Comparison of ENCODE assay signal across 18 mouse cellular contexts in the genomic region with DNA sequence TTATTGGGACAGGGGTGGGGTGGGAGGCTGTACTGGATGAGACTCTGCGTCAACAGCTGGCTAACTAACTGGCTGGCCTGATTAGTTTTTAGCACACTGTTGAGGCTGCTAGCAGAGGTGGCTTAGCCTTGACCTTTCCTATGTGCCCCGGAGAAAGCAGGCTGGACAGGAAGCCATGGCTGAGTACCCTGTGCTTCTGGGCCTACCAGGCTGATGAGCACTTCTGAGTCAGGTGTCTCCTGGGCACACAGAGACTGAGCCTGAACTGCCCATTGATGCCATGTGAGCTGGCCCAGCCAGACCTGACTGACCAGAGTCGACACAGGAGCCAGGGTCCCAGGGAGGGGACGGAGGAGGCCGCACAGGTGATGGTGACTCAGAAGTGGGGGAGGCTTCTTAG.
DNase-seq lines count a peak whose midpoint lies in the region; ATAC-seq lines count a peak whose summit lies in the region.
"Had no signal": no experiment of that assay in that cellular context is flagged by ENCODE, and none has a peak within 500 bp of the region (broad histone marks: within the 10 kb centered on the region; RNA-seq: fewer than 3 reads in every experiment).

No protein-coding gene starts in this region.

- peak; percentile 21; the same call in 1 of the 2 replicates for ATAC-seq in hindbrain, embryonic 13.5 days (ENCODE audit: low FRiP score)
- no peak for ATAC-seq in hindbrain, embryonic 16.5 days
- 0 out of 2 replicates have a peak, but pooled peaks have one; percentile 6 for ATAC-seq in lung, embryonic 16.5 days (ENCODE audit: low read depth)

- no peak overlapping the region for H3K27ac ChIP-seq in hindbrain, embryonic 13.5 days
- H3K27ac ChIP-seq in hindbrain, embryonic 16.5 days (ENCODE audit: low read depth, low read length): no peak overlapping the region
- no peak overlapping the region for H3K27ac ChIP-seq in lung, embryonic 16.5 days (ENCODE audit: low read length)
- H3K27ac ChIP-seq: embryonic facial prominence, embryonic 15.5 days; hindbrain, embryonic 14.5 days; midbrain, embryonic 12.5 days had no signal

- H3K9me3 ChIP-seq in hindbrain, embryonic 13.5 days: no peaks in the 10 kb centered on the region
- no peaks in the 10 kb centered on the region for H3K9me3 ChIP-seq in hindbrain, embryonic 16.5 days (ENCODE audit: control insufficient read depth, low read length)
- H3K9me3 ChIP-seq in lung, embryonic 16.5 days (ENCODE audit: control insufficient read depth, low read length): no peaks in the 10 kb centered on the region
- H3K9me3 ChIP-seq: embryonic facial prominence, embryonic 15.5 days; midbrain, embryonic 12.5 days had no signal

- H3K36me3 ChIP-seq in hindbrain, embryonic 13.5 days: peaks cover 86% of the 10 kb centered on the region
- H3K36me3 ChIP-seq in hindbrain, embryonic 16.5 days (ENCODE audit: control insufficient read depth, insufficient read depth, low read length): peaks cover 12% of the 10 kb centered on the region
- H3K36me3 ChIP-seq in lung, embryonic 16.5 days (ENCODE audit: control insufficient read depth, insufficient read depth, low read length): peaks cover 9% of the 10 kb centered on the region

- no peaks in the 10 kb centered on the region for H3K27me3 ChIP-seq in hindbrain, embryonic 13.5 days
- no peaks in the 10 kb centered on the region for H3K27me3 ChIP-seq in hindbrain, embryonic 16.5 days (replicated peaks; ENCODE audit: control insufficient read depth, insufficient read depth, low read length)
- H3K27me3 ChIP-seq in lung, embryonic 16.5 days (ENCODE audit: control insufficient read depth, insufficient read depth, low read depth, low read length): no peaks in the 10 kb centered on the region
- H3K27me3 ChIP-seq: embryonic facial prominence, embryonic 15.5 days; midbrain, embryonic 12.5 days had no signal

- H3K9ac ChIP-seq in hindbrain, embryonic 13.5 days: no peak overlapping the region
- H3K9ac ChIP-seq in hindbrain, embryonic 16.5 days (ENCODE audit: low read depth, low read length): no peak overlapping the region
- no peak overlapping the region for H3K9ac ChIP-seq in lung, embryonic 16.5 days (ENCODE audit: low read length)
- H3K9ac ChIP-seq: embryonic facial prominence, embryonic 15.5 days; hindbrain, embryonic 14.5 days; midbrain, embryonic 12.5 days had no signal

- 0 out of 2 replicates have a peak, but pooled peaks cover 7% of the 10 kb centered on the region for H3K4me1 ChIP-seq in hindbrain, embryonic 13.5 days (replicated peaks)
- no peaks in the 10 kb centered on the region for H3K4me1 ChIP-seq in hindbrain, embryonic 16.5 days (ENCODE audit: control insufficient read depth, insufficient read depth, low read depth, low read length)
- H3K4me1 ChIP-seq in lung, embryonic 16.5 days (replicated peaks; ENCODE audit: control insufficient read depth, insufficient read depth, low read length): peaks cover 3% of the 10 kb centered on the region; the same call in 1 of the 2 replicates

- no peak overlapping the region for H3K4me3 ChIP-seq in hindbrain, embryonic 13.5 days
- H3K4me3 ChIP-seq in hindbrain, embryonic 16.5 days (ENCODE audit: low read length): no peak overlapping the region
- H3K4me3 ChIP-seq in lung, embryonic 16.5 days (ENCODE audit: low read length): no peak overlapping the region
- H3K4me3 ChIP-seq: embryonic facial prominence, embryonic 15.5 days; midbrain, embryonic 12.5 days had no signal

- WGBS in hindbrain, embryonic 13.5 days: 70% methylated on average over 5 of the region's 5 CpGs
- WGBS in hindbrain, embryonic 16.5 days: 79% methylated on average over 5 of the region's 5 CpGs
- WGBS in lung, embryonic 16.5 days: 69% methylated on average over 5 of the region's 5 CpGs

- peak; percentile 62 for DNase-seq in adrenal gland, adult 2 months
- no peak for DNase-seq in adrenal gland, adult 8-10 months
- DNase-seq in lung, postnatal 14 days: no peak
- DNase-seq in 416B (ENCODE audit: low read depth): peak; percentile 32
- DNase-seq in ovary, postnatal 14 days (ENCODE audit: low spot score): no peak
- DNase-seq: cerebellum, adult 8-10 months; cerebellum, postnatal 36 days; embryo, embryonic 11 days; gastrocnemius, postnatal 36 days; kidney, adult 11 months; kidney, postnatal 25 days; layer of hippocampus, postnatal 36 days had no signal

- H3K4me2 ChIP-seq in hindbrain, embryonic 13.5 days: no peak overlapping the region
- no peak overlapping the region for H3K4me2 ChIP-seq in hindbrain, embryonic 16.5 days (ENCODE audit: low read length)
- H3K4me2 ChIP-seq in lung, embryonic 16.5 days (ENCODE audit: low read depth, low read length): no peak overlapping the region
- H3K4me2 ChIP-seq: embryonic facial prominence, embryonic 15.5 days; hindbrain, embryonic 14.5 days; midbrain, embryonic 12.5 days had no signal

Comparison
In these comparisons a context has a peak if more than half of its experiments do, and no peak if none do; other contexts are left out.
1. DNase-seq: peak in adrenal gland, adult 2 months (single experiment) and 416B (single experiment); none in adrenal gland, adult 8-10 months (single experiment), lung, postnatal 14 days (single experiment) and ovary, postnatal 14 days (single experiment).